Mouse (Mus musculus): ENCODE measurements around the gene Eci1. TPM values are rescaled to one million over a fixed set of nuclear protein-coding genes. Genes with fewer than 3 reads are reported as not detected.
A peak's percentile ranks its signal among the peaks of the same experiment; 100 is the strongest.

Eci1 gene
- polyA plus RNA-seq, 1 experiment, result 222 TPM

GRCm38 (mm10) chr17:24437016-24437415 lies 10.6 kb downstream of the Eci1 start:
- H3K27ac ChIP-seq (ENCODE audit: insufficient read depth, low read depth, low read length), result no peak overlapping the region

GRCm38 (mm10) chr17:24440377-24440776 lies 13.9 kb downstream of the Eci1 start:
- no peaks in the 10 kb centered on the region for H3K4me1 ChIP-seq (ENCODE audit: control insufficient read depth, insufficient read depth, low read length)
- 89% methylated on average over 8 of the region's 8 CpGs for WGBS
- H3K4me3 ChIP-seq (ENCODE audit: insufficient read depth, low read depth, low read length), result no peak overlapping the region
- TF ChIP-seq POLR2A (IDR thresholded peaks at IDR 0.05; ENCODE audit: low read depth, low read length), result no peak
- TF ChIP-seq CTCF (conservative IDR thresholded peaks at IDR 0.05; ENCODE audit: insufficient read depth, insufficient read length, low read depth, low read length), result no peak
- H3K27me3 ChIP-seq (replicated peaks; ENCODE audit: control insufficient read depth, insufficient read depth, low read length), result no peaks in the 10 kb centered on the region
- DNase-seq, result no peak
- no peaks in the 10 kb centered on the region for H3K36me3 ChIP-seq (ENCODE audit: control insufficient read depth, insufficient read depth, low read length)
- H3K27ac ChIP-seq (ENCODE audit: insufficient read depth, low read depth, low read length), result no peak overlapping the region

More at GRCm38 (mm10) chr17:24437016-24437415, 10.6 kb downstream of the Eci1 start:
- peak; percentile 62 for DNase-seq
- TF ChIP-seq POLR2A (IDR thresholded peaks at IDR 0.05; ENCODE audit: low read depth, low read length), result no peak
- peak; percentile 34 for TF ChIP-seq CTCF (conservative IDR thresholded peaks at IDR 0.05; ENCODE audit: insufficient read depth, insufficient read length, low read depth, low read length)
- H3K27me3 ChIP-seq (replicated peaks; ENCODE audit: control insufficient read depth, insufficient read depth, low read length), result no peaks in the 10 kb centered on the region
- WGBS, result 59% methylated on average over 5 of the region's 5 CpGs
- H3K4me1 ChIP-seq (ENCODE audit: control insufficient read depth, insufficient read depth, low read length), result no peaks in the 10 kb centered on the region
- H3K36me3 ChIP-seq (ENCODE audit: control insufficient read depth, insufficient read depth, low read length), result no peaks in the 10 kb centered on the region
- H3K4me3 ChIP-seq (ENCODE audit: insufficient read depth, low read depth, low read length), result no peak overlapping the region

GRCm38 (mm10) chr17:24441148-24441547 lies 14.7 kb downstream of the Eci1 start:
- Histone ChIP-seq H3K27ac (ENCODE audit: insufficient read depth, low read depth, low read length) (no peak overlapping the region), H3K36me3 (ENCODE audit: control insufficient read depth, insufficient read depth, low read length) (no peaks in the 10 kb centered on the region), H3K4me3 (ENCODE audit: insufficient read depth, low read depth, low read length) (no peak overlapping the region), H3K4me1 (ENCODE audit: control insufficient read depth, insufficient read depth, low read length) (no peaks in the 10 kb centered on the region), H3K27me3 (replicated peaks; ENCODE audit: control insufficient read depth, insufficient read depth, low read length) (no peaks in the 10 kb centered on the region)
- no peak for DNase-seq
- TF ChIP-seq CTCF (conservative IDR thresholded peaks at IDR 0.05; ENCODE audit: insufficient read depth, insufficient read length, low read depth, low read length) (peak; percentile 41), POLR2A (IDR thresholded peaks at IDR 0.05; ENCODE audit: low read depth, low read length) (no peak)
- 57% methylated on average over 2 of the region's 2 CpGs for WGBS

GRCm38 (mm10) chr17:24442107-24442506 lies 15.7 kb downstream of the Eci1 start:
- Histone ChIP-seq H3K4me3 (ENCODE audit: insufficient read depth, low read depth, low read length) (no peak overlapping the region), H3K27me3 (replicated peaks; ENCODE audit: control insufficient read depth, insufficient read depth, low read length) (no peaks in the 10 kb centered on the region), H3K4me1 (ENCODE audit: control insufficient read depth, insufficient read depth, low read length) (no peaks in the 10 kb centered on the region), H3K36me3 (ENCODE audit: control insufficient read depth, insufficient read depth, low read length) (no peaks in the 10 kb centered on the region), H3K27ac (ENCODE audit: insufficient read depth, low read depth, low read length) (no peak overlapping the region)
- TF ChIP-seq CTCF (conservative IDR thresholded peaks at IDR 0.05; ENCODE audit: insufficient read depth, insufficient read length, low read depth, low read length), result no peak
- no peak for TF ChIP-seq POLR2A (IDR thresholded peaks at IDR 0.05; ENCODE audit: low read depth, low read length)
- 59% methylated on average over 14 of the region's 14 CpGs for WGBS
- peak; percentile 28 for DNase-seq

- no peaks in the 10 kb centered on the region for H3K27me3 ChIP-seq (replicated peaks; ENCODE audit: control insufficient read depth, insufficient read depth, low read length)
- no peak for DNase-seq
- no peak for TF ChIP-seq CTCF (conservative IDR thresholded peaks at IDR 0.05; ENCODE audit: insufficient read depth, insufficient read length, low read depth, low read length)
- TF ChIP-seq POLR2A (IDR thresholded peaks at IDR 0.05; ENCODE audit: low read depth, low read length), result no peak
- H3K36me3 ChIP-seq (ENCODE audit: control insufficient read depth, insufficient read depth, low read length), result no peaks in the 10 kb centered on the region
- no peak within 1 kb of the TSS for H3K4me3 ChIP-seq (ENCODE audit: insufficient read depth, low read depth, low read length)
- peak within 1 kb of the TSS; percentile 1; the same call in 1 of the 2 replicates for H3K27ac ChIP-seq (ENCODE audit: insufficient read depth, low read depth, low read length)
- WGBS, result 72% methylated on average over 7 of the region's 7 CpGs
- no peaks in the 10 kb centered on the region for H3K4me1 ChIP-seq (ENCODE audit: control insufficient read depth, insufficient read depth, low read length)
Measured at GRCm38 (mm10) chr17:24442632-24443155, 16.3 kb downstream of the Eci1 start, which contains the start of gene Dnase1l2. Gene Dnase1l2 (minus strand): TSS chr17:24443105.

GRCm38 (mm10) chr17:24443409-24443808 lies 17.0 kb downstream of the Eci1 start:
- Histone ChIP-seq H3K4me1 (ENCODE audit: control insufficient read depth, insufficient read depth, low read length) (no peaks in the 10 kb centered on the region), H3K27ac (ENCODE audit: insufficient read depth, low read depth, low read length) (no peak overlapping the region; the same call in 1 of the 2 replicates), H3K27me3 (replicated peaks; ENCODE audit: control insufficient read depth, insufficient read depth, low read length) (no peaks in the 10 kb centered on the region), H3K4me3 (ENCODE audit: insufficient read depth, low read depth, low read length) (no peak overlapping the region), H3K36me3 (ENCODE audit: control insufficient read depth, insufficient read depth, low read length) (no peaks in the 10 kb centered on the region)
- WGBS, result 59% methylated on average over 4 of the region's 4 CpGs
- DNase-seq, result peak; percentile 50
- TF ChIP-seq CTCF (conservative IDR thresholded peaks at IDR 0.05; ENCODE audit: insufficient read depth, insufficient read length, low read depth, low read length), result no peak
- no peak for TF ChIP-seq POLR2A (IDR thresholded peaks at IDR 0.05; ENCODE audit: low read depth, low read length)

GRCm38 (mm10) chr17:24446590-24446989 lies 20.1 kb downstream of the Eci1 start:
- H3K4me1 ChIP-seq (ENCODE audit: control insufficient read depth, insufficient read depth, low read length), result no peaks in the 10 kb centered on the region
- TF ChIP-seq POLR2A (IDR thresholded peaks at IDR 0.05; ENCODE audit: low read depth, low read length), result no peak
- no peak for TF ChIP-seq CTCF (conservative IDR thresholded peaks at IDR 0.05; ENCODE audit: insufficient read depth, insufficient read length, low read depth, low read length)
- WGBS, result 65% methylated on average over 8 of the region's 8 CpGs
- DNase-seq, result no peak
- peaks cover 2% of the 10 kb centered on the region; the same call in 1 of the 2 replicates for H3K36me3 ChIP-seq (ENCODE audit: control insufficient read depth, insufficient read depth, low read length)
- H3K27ac ChIP-seq (ENCODE audit: insufficient read depth, low read depth, low read length), result no peak overlapping the region
- no peak overlapping the region for H3K4me3 ChIP-seq (ENCODE audit: insufficient read depth, low read depth, low read length)
- H3K27me3 ChIP-seq (replicated peaks; ENCODE audit: control insufficient read depth, insufficient read depth, low read length), result no peaks in the 10 kb centered on the region
